Mouse (Mus musculus) brown adipose tissue, adult 24 weeks (tissue): ENCODE measurements around the gene Slc22a12. TPM values are rescaled to one million over a fixed set of nuclear protein-coding genes. Genes with fewer than 3 reads are reported as not detected.
A peak's percentile ranks its signal among the peaks of the same experiment; 100 is the strongest.

Experiments used
- H3K27ac ChIP-seq: fragments of 200-500 bp; replicated peaks from 2 replicates; pipeline ENCODE4 v1.5.1; 2012; ENCODE audit warnings: low read depth, mild to moderate bottlenecking, low read length
- H3K4me1 ChIP-seq: fragments of 200-500 bp; 2 replicates; pipeline ENCODE4 v1.6.1; 2012; ENCODE audit warnings: low read length, mixed read lengths; ENCODE audit not compliant: control insufficient read depth, insufficient read depth, insufficient read length
- H3K4me3 ChIP-seq: fragments of 200-500 bp; 2 replicates; pipeline ENCODE4 v1.5.1; 2012; ENCODE audit warnings: low read depth, mild to moderate bottlenecking, low read length, moderate library complexity; ENCODE audit not compliant: insufficient read depth
- polyA plus RNA-seq: library from polyadenylated mRNA; stranded (reverse); fragments of >200 nt; gene quantifications from 2 replicates; pipeline ENCODE4 v1.2.4, GENCODE M21; 2012; ENCODE audit not compliant: missing spikeins, insufficient read depth, insufficient read length

Gene Slc22a12
- polyA plus RNA-seq = 2.3 TPM in 1 of 2 replicates, not detected in the other

GRCm38 (mm10) chr19:6542367-6543034 lies at the start of gene Slc22a12:
Gene Slc22a12 (minus strand): TSS chr19:6543032.
- H3K4me1 ChIP-seq = peaks cover 14% of the 10 kb centered on the region
- no peak within 1 kb of the TSS for H3K4me3 ChIP-seq
- 0 out of 2 replicates have a peak within 1 kb of the TSS, but pooled peaks have one; percentile 30 for H3K27ac ChIP-seq

GRCm38 (mm10) chr19:6572001-6572400 lies 29.2 kb upstream of the Slc22a12 start:
- Histone ChIP-seq H3K4me1 (no peaks in the 10 kb centered on the region), H3K27ac (no peak overlapping the region), H3K4me3 (no peak overlapping the region)

- H3K4me1 ChIP-seq = no peaks in the 10 kb centered on the region
- no peak overlapping the region for H3K4me3 ChIP-seq
- H3K27ac ChIP-seq = no peak overlapping the region
Observed at GRCm38 (mm10) chr19:6571476-6571875, 28.6 kb upstream of the Slc22a12 start.

GRCm38 (mm10) chr19:6569561-6569960 lies 26.7 kb upstream of the Slc22a12 start:
- H3K4me3 ChIP-seq = no peak overlapping the region
- no peak overlapping the region for H3K27ac ChIP-seq
- H3K4me1 ChIP-seq = no peaks in the 10 kb centered on the region

GRCm38 (mm10) chr19:6569021-6569420 lies 26.2 kb upstream of the Slc22a12 start:
- H3K27ac ChIP-seq = no peak overlapping the region
- H3K4me1 ChIP-seq = no peaks in the 10 kb centered on the region
- no peak overlapping the region for H3K4me3 ChIP-seq

- Histone ChIP-seq H3K27ac (no peak overlapping the region), H3K4me3 (no peak overlapping the region), H3K4me1 (no peaks in the 10 kb centered on the region)
Observed at GRCm38 (mm10) chr19:6566450-6566849, 23.6 kb upstream of the Slc22a12 start.

GRCm38 (mm10) chr19:6565136-6565535 lies 22.3 kb upstream of the Slc22a12 start:
- H3K4me1 ChIP-seq = no peaks in the 10 kb centered on the region

GRCm38 (mm10) chr19:6560246-6560815 lies 17.5 kb upstream of the Slc22a12 start:
- Histone ChIP-seq H3K4me3 (no peak overlapping the region), H3K4me1 (no peaks in the 10 kb centered on the region), H3K27ac (no peak overlapping the region)

More at GRCm38 (mm10) chr19:6565136-6565535, 22.3 kb upstream of the Slc22a12 start:
- H3K27ac ChIP-seq = no peak overlapping the region
- no peak overlapping the region for H3K4me3 ChIP-seq

- H3K27ac ChIP-seq = no peak overlapping the region
- no peak overlapping the region for H3K4me3 ChIP-seq
- no peaks in the 10 kb centered on the region for H3K4me1 ChIP-seq
Observed at GRCm38 (mm10) chr19:6559576-6559975, 16.7 kb upstream of the Slc22a12 start.

- no peak overlapping the region for H3K4me3 ChIP-seq
- H3K27ac ChIP-seq = no peak overlapping the region
- no peaks in the 10 kb centered on the region for H3K4me1 ChIP-seq
Observed at GRCm38 (mm10) chr19:6553819-6554582, 11.2 kb upstream of the Slc22a12 start.

- peaks cover 4% of the 10 kb centered on the region; the same call in 1 of the 2 replicates for H3K4me1 ChIP-seq
- no peak overlapping the region; the same call in 1 of the 2 replicates for H3K27ac ChIP-seq
- H3K4me3 ChIP-seq = no peak overlapping the region
Observed at GRCm38 (mm10) chr19:6553174-6553573, 10.3 kb upstream of the Slc22a12 start.

- peaks cover 4% of the 10 kb centered on the region; the same call in 1 of the 2 replicates for H3K4me1 ChIP-seq
- H3K4me3 ChIP-seq = no peak overlapping the region
- H3K27ac ChIP-seq = no peak overlapping the region
Observed at GRCm38 (mm10) chr19:6552302-6553028, 9.6 kb upstream of the Slc22a12 start.

GRCm38 (mm10) chr19:6551215-6551614 lies 8.4 kb upstream of the Slc22a12 start:
- peaks cover 9% of the 10 kb centered on the region; the same call in 1 of the 2 replicates for H3K4me1 ChIP-seq
- no peak overlapping the region for H3K27ac ChIP-seq
- H3K4me3 ChIP-seq = no peak overlapping the region

- peaks cover 14% of the 10 kb centered on the region for H3K4me1 ChIP-seq
- H3K4me3 ChIP-seq = no peak overlapping the region
- no peak overlapping the region for H3K27ac ChIP-seq
Observed at GRCm38 (mm10) chr19:6549566-6549965, 6.7 kb upstream of the Slc22a12 start.
